Mouse (Mus musculus) MEL (cell line): ENCODE data around the gene Kcnd3. TPM values are rescaled to one million over a fixed set of nuclear protein-coding genes. Genes with fewer than 3 reads are reported as not detected.

Experiments used
- DNase-seq: peaks from one replicate; pipeline ENCODE4 v3.0.0; 2011; ENCODE audit warnings: low read depth, low spot score
- H3K27ac ChIP-seq: 2 replicates; pipeline ENCODE4 v1.5.1; 2012; ENCODE audit warnings: low read depth, mild to moderate bottlenecking, control low read depth, low read length, moderate library complexity; ENCODE audit not compliant: control insufficient read depth
- H3K27me3 ChIP-seq, 2 experiments: fragments of 150-350 bp in 1 of 2; sonication (generic) in 1 of 2; 2 replicates each; pipeline ENCODE4 v1.6.1; 2012; ENCODE audit warnings: low read length in 2 of 2, mild to moderate bottlenecking in 2 of 2, improper control_type of control experiment in 1 of 2, moderate library complexity in 1 of 2; ENCODE audit not compliant: insufficient read depth in 2 of 2, control insufficient read depth in 1 of 2
- H3K36me3 ChIP-seq, 2 experiments: 2 replicates each; pipeline ENCODE4 v1.6.1; 2012 to 2014; ENCODE audit warnings: low read length in 2 of 2, improper control_type of control experiment in 1 of 2, inconsistent platforms in 1 of 2, mild to moderate bottlenecking in 1 of 2; ENCODE audit not compliant: insufficient read depth in 2 of 2, control insufficient read depth in 1 of 2
- H3K4me1 ChIP-seq, 2 experiments: fragments of 150-350 bp in 1 of 2; sonication (generic) in 1 of 2; 2 replicates each; pipeline ENCODE4 v1.6.1; 2012; ENCODE audit warnings: low read length in 2 of 2, improper control_type of control experiment in 1 of 2, mild to moderate bottlenecking in 1 of 2; ENCODE audit not compliant: insufficient read depth in 2 of 2, control insufficient read depth in 1 of 2
- H3K4me3 ChIP-seq, 2 experiments: fragments of 150-350 bp in 1 of 2; sonication (generic) in 1 of 2; 2 replicates each; pipeline ENCODE4 v1.5.1; 2012; ENCODE audit warnings: low read depth in 2 of 2, low read length in 2 of 2, mild to moderate bottlenecking in 2 of 2, moderate library complexity in 2 of 2, control low read depth in 1 of 2, improper control_type of control experiment in 1 of 2; ENCODE audit not compliant: control insufficient read depth in 1 of 2, insufficient read depth in 1 of 2
- H3K79me2 ChIP-seq: 2 replicates; pipeline ENCODE4 v1.6.1; 2012; ENCODE audit warnings: mild to moderate bottlenecking, low read length, moderate library complexity; ENCODE audit not compliant: control insufficient read depth, poor library complexity, insufficient read depth
- H3K9ac ChIP-seq: 2 replicates; pipeline ENCODE4 v1.6.1; 2012; ENCODE audit warnings: low read depth, mild to moderate bottlenecking, control low read depth, low read length, moderate library complexity; ENCODE audit not compliant: control insufficient read depth, poor library complexity, severe bottlenecking
- H3K9me3 ChIP-seq: fragments of 150-350 bp; sonication (generic); replicated peaks from 2 replicates; pipeline ENCODE4 v1.6.1; 2012; ENCODE audit warnings: mild to moderate bottlenecking, low read length, improper control_type of control experiment, moderate library complexity; ENCODE audit not compliant: insufficient read depth
- CHD1 ChIP-seq: IDR thresholded peaks from 2 replicates; pipeline ENCODE4 v1.6.1; 2012; ENCODE audit warnings: low read depth, mild to moderate bottlenecking, inconsistent platforms, low read length, improper control_type of control experiment
- CTCF ChIP-seq, 3 experiments: IDR thresholded peaks in 2 of 3; conservative IDR thresholded peaks in 1 of 3; 2 replicates each; pipeline ENCODE4 v1.5.1; 2011 to 2012; ENCODE audit warnings: low read length in 3 of 3, low read depth in 2 of 3, mild to moderate bottlenecking in 2 of 3, improper control_type of control experiment in 1 of 3, inconsistent platforms in 1 of 3, mixed read lengths in 1 of 3, moderate library complexity in 1 of 3; ENCODE audit not compliant: control insufficient read depth in 1 of 3, insufficient read depth in 1 of 3, poor library complexity in 1 of 3, severe bottlenecking in 1 of 3
- ELF1 ChIP-seq: IDR thresholded peaks from 2 replicates; pipeline ENCODE4 v1.6.1; 2014; ENCODE audit warnings: low read depth, mild to moderate bottlenecking, inconsistent platforms, low read length, improper control_type of control experiment, moderate library complexity
- EP300 ChIP-seq, 2 experiments: IDR thresholded peaks; 2 replicates each; pipeline ENCODE4 v1.6.1; 2011; ENCODE audit warnings: improper control_type of control experiment in 2 of 2, low read length in 2 of 2, low read depth in 1 of 2, mild to moderate bottlenecking in 1 of 2
- ETS1 ChIP-seq: IDR thresholded peaks from 2 replicates; pipeline ENCODE4 v1.6.1; 2012; ENCODE audit warnings: low read depth, mild to moderate bottlenecking, inconsistent platforms, low read length, improper control_type of control experiment, moderate library complexity
- GABPA ChIP-seq: IDR thresholded peaks from 2 replicates; pipeline ENCODE4 v1.6.1; 2012; ENCODE audit warnings: low read depth, mild to moderate bottlenecking, inconsistent platforms, low read length, improper control_type of control experiment, moderate library complexity
- GATA1 ChIP-seq: IDR thresholded peaks from 2 replicates; pipeline ENCODE4 v1.6.1; 2011; ENCODE audit warnings: low read depth, low read length, improper control_type of control experiment
- JUND ChIP-seq: IDR thresholded peaks from 2 replicates; pipeline ENCODE4 v1.6.1; 2011; ENCODE audit warnings: low read depth, mild to moderate bottlenecking, improper control_type of control experiment, low read length
- KAT2A ChIP-seq: conservative IDR thresholded peaks from 2 replicates; pipeline ENCODE4 v1.6.1; 2012; ENCODE audit warnings: low read depth, low read length, improper control_type of control experiment, inconsistent platforms
- MAFK ChIP-seq: IDR thresholded peaks from 2 replicates; pipeline ENCODE4 v1.6.1; 2011; ENCODE audit warnings: low read depth, mild to moderate bottlenecking, low read length, improper control_type of control experiment, borderline replicate concordance
- MAZ ChIP-seq: IDR thresholded peaks from 2 replicates; pipeline ENCODE4 v1.6.1; 2012; ENCODE audit warnings: low read depth, mild to moderate bottlenecking, inconsistent platforms, low read length, improper control_type of control experiment
- NRF1 ChIP-seq: IDR thresholded peaks from 2 replicates; pipeline ENCODE4 v1.6.1; 2014; ENCODE audit warnings: low read depth, mild to moderate bottlenecking, inconsistent platforms, low read length, improper control_type of control experiment, moderate library complexity; ENCODE audit not compliant: poor library complexity, insufficient read depth, severe bottlenecking
- POLR2A ChIP-seq, 2 experiments: IDR thresholded peaks; 2 replicates each; pipeline ENCODE4 v1.6.1; 2011 to 2012; ENCODE audit warnings: low read length in 2 of 2, mild to moderate bottlenecking in 2 of 2, control low read depth in 1 of 2, improper control_type of control experiment in 1 of 2, low read depth in 1 of 2, moderate library complexity in 1 of 2; ENCODE audit not compliant: control insufficient read depth in 1 of 2, insufficient read depth in 1 of 2, poor library complexity in 1 of 2
- POLR2AphosphoS2 ChIP-seq: IDR thresholded peaks from 2 replicates; pipeline ENCODE4 v1.6.1; 2011; ENCODE audit warnings: low read length, improper control_type of control experiment
- POLR2AphosphoS5 ChIP-seq: IDR thresholded peaks from 2 replicates; pipeline ENCODE4 v1.6.1; 2012; ENCODE audit warnings: low read depth, borderline replicate concordance, mild to moderate bottlenecking, inconsistent platforms, low read length, moderate library complexity, mixed read lengths
- RAD21 ChIP-seq: IDR thresholded peaks from 2 replicates; pipeline ENCODE4 v1.6.1; 2011; ENCODE audit warnings: mild to moderate bottlenecking, low read depth, low read length, improper control_type of control experiment
- RCOR1 ChIP-seq: IDR thresholded peaks from 2 replicates; pipeline ENCODE4 v1.6.1; 2012; ENCODE audit warnings: low read depth, mild to moderate bottlenecking, inconsistent platforms, low read length, improper control_type of control experiment
- TAL1 ChIP-seq: IDR thresholded peaks from 2 replicates; pipeline ENCODE4 v1.6.1; 2012; ENCODE audit warnings: mild to moderate bottlenecking, inconsistent platforms, low read length, moderate library complexity, mixed read lengths
- ZC3H11A ChIP-seq: IDR thresholded peaks from 2 replicates; pipeline ENCODE4 v1.6.1; 2012; ENCODE audit warnings: low read depth, mild to moderate bottlenecking, inconsistent platforms, low read length, improper control_type of control experiment
- ZMIZ1 ChIP-seq: IDR thresholded peaks from 2 replicates; pipeline ENCODE4 v1.6.1; 2012; ENCODE audit warnings: low read depth, mild to moderate bottlenecking, inconsistent platforms, low read length, improper control_type of control experiment, moderate library complexity
- polyA plus RNA-seq, 2 experiments: library from polyadenylated mRNA; stranded (reverse) in 1 of 2; unstranded in 1 of 2; fragments of >175 nt in 1 of 2; fragments of >200 nt in 1 of 2; gene quantifications; 2 replicates each; pipeline versions ENCODE4 v1.2.1 to v1.2.4; 2012; ENCODE audit warnings: low replicate concordance in 2 of 2, low read depth in 1 of 2; ENCODE audit not compliant: insufficient read length in 2 of 2, insufficient read depth in 1 of 2, missing spikeins in 1 of 2
- total RNA-seq: library from RNA; depleted of rRNA; stranded (reverse); fragments of 300-350 nt; gene quantifications from 2 replicates; pipeline ENCODE4 v1.2.3, GENCODE M21; 2012

Kcnd3 gene
- total and polyA plus RNA-seq, 3 experiments, result 0.01 TPM; not detected in 2

DNA sequence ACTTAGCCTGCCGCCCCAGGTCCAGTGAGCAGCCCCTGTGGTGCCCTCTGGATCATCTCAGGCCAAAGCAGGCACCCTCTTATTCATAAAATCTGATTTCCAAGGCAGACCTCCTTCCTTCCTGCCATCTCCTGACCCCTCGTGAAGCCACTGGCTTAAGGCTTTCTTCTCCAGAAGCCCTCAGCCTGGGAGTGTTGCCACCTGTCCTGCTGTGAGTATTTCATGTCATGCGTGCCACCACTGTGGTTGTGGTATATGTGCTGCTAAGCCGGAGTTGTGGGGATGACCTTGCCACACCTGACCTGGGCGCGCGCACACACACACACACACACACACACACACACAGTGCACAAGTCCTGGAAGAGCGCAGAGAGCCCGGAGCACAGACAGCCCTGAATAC, 117.8 kb downstream of the Kcnd3 start:
- no peaks in the 10 kb centered on the region for H3K79me2 ChIP-seq
- H3K36me3 ChIP-seq, result no peaks in the 10 kb centered on the region
- no peak overlapping the region for H3K9ac ChIP-seq
- no peak for TF ChIP-seq ELF1
- DNase-seq, result no peak
- H3K27me3 ChIP-seq, result no peaks in the 10 kb centered on the region; a peak in 1 of 4 replicates
- H3K4me3 ChIP-seq, result no peak overlapping the region
- no peak overlapping the region for H3K27ac ChIP-seq
- no peaks in the 10 kb centered on the region for H3K4me1 ChIP-seq
- no peaks in the 10 kb centered on the region for H3K9me3 ChIP-seq

DNA sequence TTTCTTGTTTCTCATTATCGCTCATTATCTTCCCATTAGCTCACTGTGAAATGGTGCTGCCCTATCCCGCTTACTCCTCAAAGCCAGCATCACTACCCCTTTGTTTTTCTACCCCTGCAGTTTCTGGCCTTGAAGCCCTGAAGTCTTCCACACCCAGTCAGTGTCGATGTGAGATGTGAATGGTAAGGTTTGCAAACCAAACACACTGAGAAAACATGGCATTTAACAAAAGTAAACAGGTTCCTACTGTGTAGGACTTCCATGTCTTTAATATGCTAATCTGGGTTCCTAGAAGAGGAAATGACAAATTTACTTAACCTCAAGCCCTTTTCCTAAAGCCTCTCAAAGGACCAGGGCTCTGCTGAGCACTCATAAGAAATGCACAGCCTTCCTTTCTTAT, 118.7 kb downstream of the Kcnd3 start:
- H3K27ac ChIP-seq, result no peak overlapping the region
- no peaks in the 10 kb centered on the region for H3K79me2 ChIP-seq
- H3K4me3 ChIP-seq, result no peak overlapping the region
- TF ChIP-seq JUND (no peak), MAZ (no peak), CHD1 (no peak), RAD21 (no peak), GABPA (no peak), NRF1 (no peak), CTCF (IDR thresholded peaks at IDR 0.05 in 2 of 3, conservative IDR thresholded peaks at IDR 0.05 in 1 of 3; ENCODE audit: control insufficient read depth in 1 of 3, insufficient read depth in 1 of 3, low read depth in 2 of 3, low read length in 3 of 3, poor library complexity in 1 of 3, severe bottlenecking in 1 of 3) (no peak), TAL1 (no peak), ZMIZ1 (no peak), POLR2A (IDR thresholded peaks at IDR 0.05; ENCODE audit: control insufficient read depth in 1 of 2, insufficient read depth in 1 of 2, low read depth in 1 of 2, low read length in 2 of 2, poor library complexity in 1 of 2) (no peak), MAFK (no peak)
- no peaks in the 10 kb centered on the region for H3K4me1 ChIP-seq
- H3K9ac ChIP-seq, result no peak overlapping the region
- no peaks in the 10 kb centered on the region; a peak in 1 of 4 replicates for H3K27me3 ChIP-seq
- no peak for DNase-seq
- no peaks in the 10 kb centered on the region for H3K36me3 ChIP-seq
- no peaks in the 10 kb centered on the region for H3K9me3 ChIP-seq

DNA sequence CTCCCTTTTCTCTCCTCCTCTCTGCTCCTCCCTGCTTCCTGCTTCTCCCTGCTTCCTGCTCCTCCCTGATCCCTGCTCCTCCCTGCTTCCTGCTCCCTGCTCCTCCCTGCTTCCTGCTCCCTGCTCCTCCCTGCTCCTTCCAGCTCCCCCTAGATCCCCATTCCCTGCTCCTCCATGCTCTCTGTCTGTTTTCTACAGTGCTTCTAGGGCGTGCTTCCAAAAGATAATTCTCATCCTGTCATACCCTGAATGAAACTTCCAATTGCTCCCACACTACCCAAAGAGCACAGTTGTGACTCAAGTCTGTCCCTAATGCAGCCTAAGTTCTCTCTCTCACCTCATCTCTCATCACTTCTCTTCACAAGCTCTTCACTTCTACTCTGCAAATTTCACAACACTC, 119.8 kb downstream of the Kcnd3 start:
- H3K9ac ChIP-seq, result no peak overlapping the region
- no peaks in the 10 kb centered on the region for H3K9me3 ChIP-seq
- no peaks in the 10 kb centered on the region for H3K36me3 ChIP-seq
- H3K4me1 ChIP-seq, result no peaks in the 10 kb centered on the region
- H3K79me2 ChIP-seq, result no peaks in the 10 kb centered on the region
- H3K27me3 ChIP-seq, result no peaks in the 10 kb centered on the region
- DNase-seq, result no peak
- TF ChIP-seq RAD21, result no peak
- TF ChIP-seq ZC3H11A, result no peak
- TF ChIP-seq POLR2AphosphoS5, result no peak
- TF ChIP-seq JUND, result no peak
- no peak for TF ChIP-seq RCOR1
- TF ChIP-seq KAT2A, result no peak
- TF ChIP-seq POLR2A (IDR thresholded peaks at IDR 0.05; ENCODE audit: control insufficient read depth in 1 of 2, insufficient read depth in 1 of 2, low read depth in 1 of 2, low read length in 2 of 2, poor library complexity in 1 of 2), result no peak
- no peak for TF ChIP-seq CHD1
- TF ChIP-seq GABPA, result no peak
- TF ChIP-seq ETS1, result no peak
- no peak for TF ChIP-seq POLR2AphosphoS2
- no peak for TF ChIP-seq EP300 (IDR thresholded peaks at IDR 0.05; ENCODE audit: low read depth in 1 of 2, low read length in 2 of 2)
- TF ChIP-seq CTCF (IDR thresholded peaks at IDR 0.05 in 2 of 3, conservative IDR thresholded peaks at IDR 0.05 in 1 of 3; ENCODE audit: control insufficient read depth in 1 of 3, insufficient read depth in 1 of 3, low read depth in 2 of 3, low read length in 3 of 3, poor library complexity in 1 of 3, severe bottlenecking in 1 of 3), result no peak
- no peak for TF ChIP-seq GATA1
- TF ChIP-seq, all 39 proteins: peak for 0
- Histone ChIP-seq H3K27ac (no peak overlapping the region), H3K4me3 (no peak overlapping the region)
